Mouse (Mus musculus): ENCODE results near the gene Zfp942. TPM values are rescaled to one million over a fixed set of nuclear protein-coding genes. Genes with fewer than 3 reads are reported as not detected.

The Zfp942 gene
- 10 to 100 TPM; 18.3 to 19.5 TPM for total RNA-seq (2021)
- long read RNA-seq, experiment 1, partial matches to known transcripts = 2 of 31 reads
- long read RNA-seq, experiment 1, other reads (novel, unspliced or antisense) = 25 of 31 reads
- long read RNA-seq, experiment 2, transcript Zfp942-202 (6 exons, 3,265 nt) = major isoform, 8 of 26 reads
- long read RNA-seq, experiment 2, partial matches to known transcripts = 2 of 26 reads
- long read RNA-seq, experiment 2, other reads (novel, unspliced or antisense) = 16 of 26 reads

DNA sequence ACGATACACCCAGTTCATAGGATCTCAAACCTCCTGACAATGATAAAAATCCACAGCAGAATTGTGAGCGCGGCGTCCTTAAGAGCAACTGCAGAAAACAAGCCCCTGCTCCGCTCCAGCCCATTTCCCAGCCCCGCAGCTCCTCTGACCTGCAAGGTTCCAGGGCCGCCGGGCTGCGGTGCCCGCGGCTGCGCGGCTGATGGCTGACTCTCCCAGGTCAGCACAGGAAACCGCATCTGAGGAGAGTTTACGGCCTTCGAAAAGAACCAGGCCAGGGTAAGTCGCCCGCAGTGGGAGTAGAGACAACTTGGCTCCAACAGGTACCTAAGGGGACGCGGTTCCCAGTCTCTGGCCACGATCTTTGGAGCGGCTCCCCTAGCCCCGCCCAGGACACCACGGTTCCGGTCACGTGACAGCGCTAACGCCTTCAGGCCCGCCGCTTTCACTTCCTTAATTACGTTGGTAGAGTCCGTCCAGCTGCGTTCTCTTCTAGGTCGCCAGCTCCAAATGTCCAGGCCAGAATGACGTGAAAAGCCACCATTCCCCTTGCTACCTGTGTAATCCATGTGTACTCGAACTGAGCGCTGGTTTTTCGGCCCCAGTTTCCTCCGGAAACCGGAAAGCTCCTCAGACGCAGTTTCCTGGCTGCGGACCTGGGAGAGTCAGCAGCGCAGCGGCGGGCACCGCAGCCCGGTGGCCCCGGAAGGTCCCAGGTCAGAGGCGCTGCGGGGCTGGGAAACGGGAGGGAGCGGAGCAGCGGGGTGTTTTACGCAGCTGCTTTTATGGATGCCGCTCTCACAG is at the start of gene Zfp942, which contains the start of gene Zfp943:
Gene Zfp942 (minus strand): TSS at position 358 of the 801 bp plus-strand sequence.
Gene Zfp943 (plus strand): TSS at position 446 of the 801 bp plus-strand sequence.
- peak; percentile 72 to 86 for DNase-seq (ENCODE audit: low spot score in 2 of 2)

DNA sequence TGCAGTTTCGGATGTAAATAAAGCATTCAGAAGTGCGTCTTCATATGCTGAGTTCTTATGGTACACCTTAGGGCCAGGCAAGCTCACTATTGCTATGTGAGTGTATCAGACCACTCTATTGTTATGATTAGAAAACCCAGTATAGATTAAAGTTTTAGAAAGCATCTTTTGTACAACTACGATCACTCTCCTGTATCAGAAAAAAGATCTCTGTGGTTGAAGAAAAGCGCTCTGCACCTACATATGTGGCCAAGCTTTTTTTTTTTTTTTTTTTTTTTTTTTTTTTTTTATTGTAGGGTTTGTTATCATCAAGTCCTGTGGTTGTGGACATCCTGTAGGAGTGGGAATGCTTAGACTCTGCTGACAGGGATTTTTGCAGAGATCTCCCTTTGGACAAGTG is 1.0 kb upstream of the Zfp942 start:
- DNase-seq (ENCODE audit: low spot score in 2 of 2) = no peak

DNA sequence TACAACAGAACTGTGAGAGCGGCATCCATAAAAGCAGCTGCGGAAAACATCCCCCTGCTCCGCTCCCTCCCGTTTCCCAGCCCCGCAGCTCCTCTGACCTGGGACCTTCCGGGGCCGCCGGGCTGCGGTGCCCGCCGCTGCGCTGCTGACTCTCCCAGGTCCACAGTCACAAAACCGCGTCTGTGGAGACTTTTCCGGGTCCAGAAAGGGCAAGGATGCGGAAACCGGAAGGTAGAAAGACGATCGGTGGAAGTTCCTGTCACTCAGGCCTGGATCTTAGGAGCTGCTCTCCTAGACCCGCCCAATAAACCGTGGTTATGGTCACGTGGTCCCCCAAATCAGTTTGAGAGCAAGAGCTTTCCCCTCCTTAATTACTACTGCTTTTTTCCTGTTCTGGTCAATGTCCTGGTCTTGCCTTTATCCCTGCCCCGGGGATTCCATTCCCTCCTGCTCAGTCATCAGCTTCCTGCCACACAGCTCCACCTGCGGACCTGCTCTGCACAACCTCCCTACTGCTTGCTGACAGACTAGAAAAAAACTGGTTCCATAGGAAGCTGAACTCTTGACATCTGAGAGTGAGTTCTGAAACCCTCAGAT is 52.7 kb downstream of the Zfp942 start, which contains the start of gene Zfp995:
Gene Zfp995 (minus strand): TSS at position 471 of the 597 bp plus-strand sequence.
- peak; percentile 54 to 66 for DNase-seq (ENCODE audit: low spot score in 2 of 2)

DNA sequence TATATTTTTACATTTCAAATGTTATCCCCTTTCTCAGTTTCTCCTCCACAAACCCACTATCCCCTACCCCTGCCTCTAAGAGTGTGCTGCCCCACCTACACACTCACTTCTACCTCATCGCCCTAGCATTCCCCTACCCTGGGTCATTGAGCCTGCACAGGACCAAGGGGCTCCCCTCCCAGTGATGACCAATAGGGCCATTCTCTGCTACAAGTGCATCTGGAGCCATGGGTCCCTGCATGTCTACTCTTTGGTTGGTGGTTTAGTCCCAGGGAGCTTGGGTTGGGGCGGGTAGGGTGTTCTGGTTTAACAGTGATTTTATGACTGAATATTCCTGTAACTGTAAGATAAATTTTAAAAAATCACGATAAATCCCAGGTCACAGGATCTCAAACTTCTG is 53.2 kb downstream of the Zfp942 start:
- peak; percentile 1 to 4 for DNase-seq (ENCODE audit: low spot score in 2 of 2)

Other genes with a start within 250 kb of the Zfp942 start
- gene Zfp229, start 231.7 kb downstream of the Zfp942 start, total RNA-seq (2021) = 1 to 10 TPM; 4.4 to 5.4 TPM
- 1 to 10 TPM; 1.0 to 1.1 TPM for gene Zfp820, start 116.7 kb downstream of the Zfp942 start, total RNA-seq (2021)
- gene Zfp995, start 52.5 kb downstream of the Zfp942 start, total RNA-seq (2021) = 1 to 10 TPM; 4.0 to 4.9 TPM
- 10 to 100 TPM; 20.9 to 21.7 TPM for gene Zfp943, start 88 bp upstream of the Zfp942 start, total RNA-seq (2021)
- gene Zfp947, start 203.7 kb upstream of the Zfp942 start, total RNA-seq (2021) = under 1 TPM; 0.21 to 0.90 TPM